Mouse (Mus musculus): ENCODE results near the gene Tmem259.
A peak's percentile ranks its signal among the peaks of the same experiment; 100 is the strongest.

DNA sequence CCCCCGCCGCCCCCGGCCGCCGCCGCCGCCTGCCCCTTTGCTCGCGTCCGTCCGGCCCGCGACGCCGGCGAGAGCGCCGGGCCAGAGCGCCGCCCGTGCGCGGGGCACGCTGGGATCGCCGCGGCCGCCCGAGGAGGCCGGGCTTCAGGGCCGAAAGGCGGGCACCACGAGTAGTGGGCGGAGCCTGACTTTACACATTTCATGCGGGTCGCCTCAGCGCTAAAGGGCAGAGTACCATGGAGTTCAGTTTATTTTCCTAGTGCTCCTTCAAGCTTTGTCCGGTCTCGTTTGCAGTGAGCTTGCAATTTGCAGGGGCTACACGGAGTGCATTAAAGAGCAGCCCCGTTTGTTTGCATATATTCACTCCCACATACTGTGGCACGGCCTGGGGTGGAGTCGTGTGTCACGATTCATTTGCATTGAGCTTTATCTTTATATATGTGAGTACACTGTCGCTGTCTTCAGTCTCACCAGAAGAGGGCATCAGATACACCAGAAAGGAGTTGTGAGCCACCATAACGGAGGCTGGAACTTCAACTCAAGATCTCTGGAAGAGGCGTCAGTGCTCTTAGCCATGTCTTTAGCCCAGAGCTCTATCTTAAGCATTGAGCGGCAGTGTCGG lies at the start of gene Tmem259:
- TF ChIP-seq POLR2A (IDR thresholded peaks at IDR 0.05; ENCODE audit: extremely low read depth, insufficient read depth, low read length): no peak
- TF ChIP-seq CTCF (IDR thresholded peaks at IDR 0.05; ENCODE audit: low read depth, low read length): peak; percentile 15; the same call in 1 of the 2 replicates
